Mouse (Mus musculus) bone marrow, adult 2 months (tissue): ENCODE measurements around the gene Rnasel. TPM values are rescaled to one million over a fixed set of nuclear protein-coding genes. Genes with fewer than 3 reads are reported as not detected.

Source experiments
- H3K27ac ChIP-seq: fragments of 200-500 bp; 2 replicates; pipeline ENCODE4 v1.5.1; 2012; ENCODE audit warnings: low read depth, mild to moderate bottlenecking, control low read depth, inconsistent platforms, low read length; ENCODE audit not compliant: control insufficient read depth, poor library complexity, insufficient read depth
- H3K4me1 ChIP-seq: fragments of 200-500 bp; 2 replicates; pipeline ENCODE4 v1.6.1; 2011; ENCODE audit warnings: low read length; ENCODE audit not compliant: control insufficient read depth, insufficient read depth
- H3K4me3 ChIP-seq: fragments of 200-500 bp; replicated peaks from 2 replicates; pipeline ENCODE3; 2011; ENCODE audit warnings: mild to moderate bottlenecking, low read depth, low read length, control low read depth; ENCODE audit not compliant: control insufficient read depth
- CTCF ChIP-seq: fragments of 200-500 bp; IDR thresholded peaks from 2 replicates; pipeline ENCODE4 v1.5.1; 2011; ENCODE audit warnings: low read length, control low read depth; ENCODE audit not compliant: control insufficient read depth, insufficient read depth
- POLR2A ChIP-seq: fragments of 200-500 bp; IDR thresholded peaks from 2 replicates; pipeline ENCODE4 v1.6.1; 2011; ENCODE audit warnings: low read depth, mild to moderate bottlenecking, control low read depth, low read length, borderline replicate concordance; ENCODE audit not compliant: control insufficient read depth
- WGBS: fragments of 180-500 bp; shearing (Covaris S2); methylation state at CpG from one replicate; pipeline ENCODE4 v1.1.7; 2018; 5-methylcytosine and 5-hydroxymethylcytosine counted together
- polyA plus RNA-seq: library from polyadenylated mRNA; stranded (reverse); fragments of >200 nt; gene quantifications from 2 replicates; pipeline ENCODE4 v1.2.4, GENCODE M21; 2011; ENCODE audit warnings: low replicate concordance; ENCODE audit not compliant: missing spikeins, insufficient read depth, insufficient read length

Gene Rnasel
- polyA plus RNA-seq, 1 experiment: 27.9 TPM

GRCm38 (mm10) chr1:153769998-153770775 lies 21.0 kb downstream of the Rnasel start:
- TF ChIP-seq POLR2A: no peak
- no peak for TF ChIP-seq CTCF
- H3K27ac ChIP-seq: no peak overlapping the region
- 82% methylated on average over 10 of the region's 10 CpGs for WGBS

GRCm38 (mm10) chr1:153770776-153771167 lies 21.5 kb downstream of the Rnasel start:
- WGBS: 79% methylated on average over 1 of the region's 1 CpGs
- H3K27ac ChIP-seq: no peak overlapping the region
- no peak for TF ChIP-seq CTCF
- no peak for TF ChIP-seq POLR2A
- H3K4me3 ChIP-seq: no peak overlapping the region
- H3K4me1 ChIP-seq: no peaks in the 10 kb centered on the region; the same call in 1 of the 2 replicates

More at GRCm38 (mm10) chr1:153769998-153770775, 21.0 kb downstream of the Rnasel start:
- Histone ChIP-seq H3K4me3 (no peak overlapping the region), H3K4me1 (no peaks in the 10 kb centered on the region; the same call in 1 of the 2 replicates)

GRCm38 (mm10) chr1:153775174-153775573 lies 25.9 kb downstream of the Rnasel start:
- TF ChIP-seq CTCF: no peak
- TF ChIP-seq POLR2A: no peak
- 80% methylated on average over 6 of the region's 6 CpGs for WGBS

GRCm38 (mm10) chr1:153776257-153776656 lies 27.0 kb downstream of the Rnasel start:
- TF ChIP-seq POLR2A (no peak), CTCF (no peak)
- Histone ChIP-seq H3K4me1 (no peaks in the 10 kb centered on the region; the same call in 1 of the 2 replicates), H3K4me3 (no peak overlapping the region), H3K27ac (no peak overlapping the region)
- 84% methylated on average over 7 of the region's 7 CpGs for WGBS

More at GRCm38 (mm10) chr1:153775174-153775573, 25.9 kb downstream of the Rnasel start:
- Histone ChIP-seq H3K4me3 (no peak overlapping the region), H3K4me1 (no peaks in the 10 kb centered on the region; the same call in 1 of the 2 replicates), H3K27ac (no peak overlapping the region)

- Histone ChIP-seq H3K4me3 (no peak overlapping the region), H3K27ac (no peak overlapping the region), H3K4me1 (no peaks in the 10 kb centered on the region; the same call in 1 of the 2 replicates)
- 53% methylated on average over 10 of the region's 10 CpGs for WGBS
- TF ChIP-seq CTCF: no peak
- TF ChIP-seq POLR2A: no peak
Measured at GRCm38 (mm10) chr1:153778205-153778604, 29.0 kb downstream of the Rnasel start.

- no peaks in the 10 kb centered on the region; the same call in 1 of the 2 replicates for H3K4me1 ChIP-seq
- 51% methylated on average over 1 of the region's 1 CpGs for WGBS
- H3K27ac ChIP-seq: no peak overlapping the region
- H3K4me3 ChIP-seq: no peak overlapping the region
- TF ChIP-seq CTCF: no peak
- TF ChIP-seq POLR2A: no peak
Measured at GRCm38 (mm10) chr1:153783339-153783738, 34.1 kb downstream of the Rnasel start.

GRCm38 (mm10) chr1:153785608-153786007 lies 36.4 kb downstream of the Rnasel start:
- WGBS: 8% methylated on average over 4 of the region's 4 CpGs
- Histone ChIP-seq H3K27ac (no peak overlapping the region), H3K4me1 (no peaks in the 10 kb centered on the region; the same call in 1 of the 2 replicates), H3K4me3 (no peak overlapping the region)
- no peak for TF ChIP-seq POLR2A

- TF ChIP-seq CTCF (no peak), POLR2A (no peak)
- H3K4me3 ChIP-seq: no peak overlapping the region
- WGBS: 15% methylated on average over 2 of the region's 2 CpGs
- H3K4me1 ChIP-seq: no peaks in the 10 kb centered on the region; the same call in 1 of the 2 replicates
- H3K27ac ChIP-seq: no peak overlapping the region
Measured at GRCm38 (mm10) chr1:153790708-153791107, 41.5 kb downstream of the Rnasel start.

GRCm38 (mm10) chr1:153794241-153794640 lies 45.0 kb downstream of the Rnasel start:
- 60% methylated on average over 3 of the region's 3 CpGs for WGBS
- TF ChIP-seq POLR2A: no peak
- TF ChIP-seq CTCF: no peak

More at GRCm38 (mm10) chr1:153794241-153794640, 45.0 kb downstream of the Rnasel start:
- no peaks in the 10 kb centered on the region; the same call in 1 of the 2 replicates for H3K4me1 ChIP-seq
- no peak overlapping the region for H3K27ac ChIP-seq
- no peak overlapping the region for H3K4me3 ChIP-seq
